Mouse (Mus musculus) limb, embryonic 14.5 days (tissue): Measurements from ENCODE around the gene Fam160a2. TPM values are rescaled to one million over a fixed set of nuclear protein-coding genes. Genes with fewer than 3 reads are reported as not detected.

ENCODE experiments used
- ATAC-seq: fragments of 200-750 bp; cut with Nextera tagmentation; 2 replicates; pipeline ENCODE4 v1.8.0; 2017; ENCODE audit warnings: low read depth, moderate number of reproducible peaks, moderate TSS enrichment; ENCODE audit not compliant: low FRiP score
- DNase-seq: peaks from one replicate; pipeline ENCODE4 v3.0.0-alpha.2; 2015; ENCODE audit warnings: low spot score
- H3K27ac ChIP-seq: fragments of 300-500 bp; sonication (generic); replicated peaks from 2 replicates; pipeline ENCODE4 v1.5.1; 2014; ENCODE audit warnings: low read depth, mild to moderate bottlenecking, low read length, moderate library complexity, mixed read lengths
- H3K27me3 ChIP-seq: fragments of 300-500 bp; sonication (generic); 2 replicates; pipeline ENCODE4 v1.6.1; 2014; ENCODE audit warnings: low read length, mixed read lengths; ENCODE audit not compliant: control insufficient read depth, insufficient read depth
- H3K36me3 ChIP-seq: fragments of 300-500 bp; sonication (generic); 2 replicates; pipeline ENCODE4 v1.6.1; 2014; ENCODE audit warnings: mild to moderate bottlenecking, low read length, moderate library complexity, mixed read lengths; ENCODE audit not compliant: control insufficient read depth, insufficient read depth
- H3K4me1 ChIP-seq: fragments of 300-500 bp; sonication (generic); 2 replicates; pipeline ENCODE4 v1.6.1; 2014; ENCODE audit warnings: antibody characterized with exemption, low read length, mixed read lengths; ENCODE audit not compliant: control insufficient read depth, insufficient read depth
- H3K4me2 ChIP-seq: fragments of 300-500 bp; sonication (generic); replicated peaks from 2 replicates; pipeline ENCODE4 v1.6.1; 2014; ENCODE audit warnings: low read depth, mild to moderate bottlenecking, low read length, moderate library complexity; ENCODE audit not compliant: severe bottlenecking
- H3K4me3 ChIP-seq: fragments of 300-500 bp; sonication (generic); replicated peaks from 2 replicates; pipeline ENCODE4 v1.5.1; 2014; ENCODE audit warnings: low read length
- H3K9ac ChIP-seq: fragments of 300-500 bp; sonication (generic); 2 replicates; pipeline ENCODE4 v1.6.1; 2014; ENCODE audit warnings: mild to moderate bottlenecking, low read depth, low read length, moderate library complexity; ENCODE audit not compliant: severe bottlenecking
- H3K9me3 ChIP-seq: fragments of 300-500 bp; sonication (generic); 2 replicates; pipeline ENCODE4 v1.6.1; 2016; ENCODE audit warnings: low read length; ENCODE audit not compliant: control insufficient read depth
- POLR2A ChIP-seq: fragments of 200-500 bp; IDR thresholded peaks from 2 replicates; pipeline ENCODE4 v1.8.0; 2012; ENCODE audit warnings: inconsistent platforms, mild to moderate bottlenecking, moderate library complexity, borderline replicate concordance; ENCODE audit not compliant: insufficient read depth, insufficient read length; ENCODE audit errors: extremely low read depth
- WGBS: fragments of 180-500 bp; shearing (Covaris S2); extraction: QIAGEN DNeasy Blood & Tissue Kit; methylation state at CpG from one replicate; pipeline ENCODE4 v1.1.7; 2014; 5-methylcytosine and 5-hydroxymethylcytosine counted together
- polyA plus RNA-seq, 2 experiments: library from polyadenylated mRNA; depleted of rRNA in 1 of 2; stranded (reverse) in 1 of 2; unstranded in 1 of 2; fragments of >200 nt; fragmentation: Nextera tagmentation in 1 of 2; extraction: Ambion mirVana in 1 of 2; gene quantifications; 2 replicates each; pipeline versions ENCODE4 v1.2.1 to v1.2.3; 2012 to 2014

Fam160a2 gene
- polyA plus RNA-seq, 2 experiments: 39.3 to 45.7 TPM

- Histone ChIP-seq H3K27me3 (no peaks in the 10 kb centered on the region), H3K9ac (no peak overlapping the region), H3K4me2 (no peak overlapping the region), H3K4me3 (no peak overlapping the region), H3K27ac (no peak overlapping the region), H3K9me3 (no peaks in the 10 kb centered on the region), H3K36me3 (no peaks in the 10 kb centered on the region), H3K4me1 (no peaks in the 10 kb centered on the region)
- DNase-seq: no peak
- WGBS: 62% methylated on average over 1 of the region's 1 CpGs
- TF ChIP-seq POLR2A: no peak
- no peak for ATAC-seq
Observed at GRCm38 (mm10) chr7:105406322-105406721, 6.5 kb upstream of the Fam160a2 start.

GRCm38 (mm10) chr7:105404268-105404667 is 4.4 kb upstream of the Fam160a2 start, which contains the start of gene Cnga4:
Cnga4 (plus strand) TSS chr7:105404568.
- 46% methylated on average over 5 of the region's 5 CpGs for WGBS
- H3K4me2 ChIP-seq: no peak within 1 kb of the TSS
- no peak within 1 kb of the TSS for H3K27ac ChIP-seq
- H3K36me3 ChIP-seq: no peaks in the 10 kb centered on the region
- H3K4me3 ChIP-seq: no peak within 1 kb of the TSS
- H3K9me3 ChIP-seq: no peaks in the 10 kb centered on the region
- DNase-seq (no peak), ATAC-seq (no peak)
- H3K9ac ChIP-seq: no peak within 1 kb of the TSS
- no peaks in the 10 kb centered on the region for H3K27me3 ChIP-seq
- TF ChIP-seq POLR2A: no peak
- no peaks in the 10 kb centered on the region for H3K4me1 ChIP-seq

- under 1% methylated on average over 25 of the region's 25 CpGs for WGBS
- Histone ChIP-seq H3K27ac (peak overlapping the region; percentile 35; the same call in 1 of the 2 replicates), H3K9me3 (no peaks in the 10 kb centered on the region), H3K4me2 (peak overlapping the region; percentile 57), H3K27me3 (no peaks in the 10 kb centered on the region), H3K4me3 (peak overlapping the region; percentile 87), H3K4me1 (peaks cover 5% of the 10 kb centered on the region; the same call in 1 of the 2 replicates), H3K36me3 (peaks cover 7% of the 10 kb centered on the region; the same call in 1 of the 2 replicates), H3K9ac (peak overlapping the region; percentile 79)
- 0 out of 2 replicates have a peak, but pooled peaks have one; percentile 77 for TF ChIP-seq POLR2A
- DNase-seq: no peak
- ATAC-seq: no peak; the same call in 1 of the 2 replicates
Observed at GRCm38 (mm10) chr7:105399058-105399934, 558 bp downstream of the Fam160a2 start.

GRCm38 (mm10) chr7:105396126-105396525 is 3.7 kb downstream of the Fam160a2 start:
- Histone ChIP-seq H3K27ac (no peak overlapping the region), H3K9me3 (no peaks in the 10 kb centered on the region), H3K4me2 (no peak overlapping the region), H3K4me3 (no peak overlapping the region), H3K27me3 (no peaks in the 10 kb centered on the region), H3K9ac (no peak overlapping the region), H3K4me1 (peaks cover 5% of the 10 kb centered on the region; the same call in 1 of the 2 replicates), H3K36me3 (peaks cover 22% of the 10 kb centered on the region)
- ATAC-seq (no peak), DNase-seq (no peak)
- TF ChIP-seq POLR2A: no peak

GRCm38 (mm10) chr7:105395131-105395820 is 4.6 kb downstream of the Fam160a2 start:
- no peak for ATAC-seq
- Histone ChIP-seq H3K27ac (no peak overlapping the region), H3K9me3 (no peaks in the 10 kb centered on the region), H3K27me3 (no peaks in the 10 kb centered on the region), H3K4me3 (no peak overlapping the region), H3K36me3 (peaks cover 23% of the 10 kb centered on the region), H3K9ac (no peak overlapping the region), H3K4me2 (no peak overlapping the region), H3K4me1 (peaks cover 5% of the 10 kb centered on the region; the same call in 1 of the 2 replicates)
- no peak for DNase-seq
- TF ChIP-seq POLR2A: no peak
